Mouse (Mus musculus): ENCODE measurements around the gene Olfr354. TPM values are rescaled to one million over a fixed set of nuclear protein-coding genes. Genes with fewer than 3 reads are reported as not detected.

Olfr354 gene
- total RNA-seq (2015; ENCODE audit: low replicate concordance): not detected in 2 replicates
- total RNA-seq (2017; ENCODE audit: low replicate concordance): under 0.01 and 0.26 TPM in 2 replicates

- ATAC-seq (replicated peaks; ENCODE audit: low FRiP score, poor library complexity, severe bottlenecking): no peak
These were observed at the start of gene Olfr354 for GRCm38 (mm10) chr2:36905380-36905779. Olfr354 (plus strand) TSS chr2:36905680.

GRCm38 (mm10) chr2:36862560-36862959, 42.9 kb upstream of the Olfr354 start, which contains the start of gene Olfr351:
Olfr351 (minus strand) TSS chr2:36862660.
- ATAC-seq (replicated peaks; ENCODE audit: low FRiP score, poor library complexity, severe bottlenecking): no peak

- ATAC-seq (replicated peaks; ENCODE audit: low FRiP score, poor library complexity, severe bottlenecking): no peak
These were observed 37.3 kb upstream of the Olfr354 start, which contains the start of gene Olfr352 for GRCm38 (mm10) chr2:36868160-36868559. Olfr352 (plus strand) TSS chr2:36868460.

GRCm38 (mm10) chr2:36892836-36893235, 12.6 kb upstream of the Olfr354 start, which contains the start of gene Olfr353:
Olfr353 (minus strand) TSS chr2:36892936.
- no peak for ATAC-seq (replicated peaks; ENCODE audit: low FRiP score, poor library complexity, severe bottlenecking)

GRCm38 (mm10) chr2:36897114-36897513, 8.4 kb upstream of the Olfr354 start:
- ATAC-seq (replicated peaks; ENCODE audit: low FRiP score, poor library complexity, severe bottlenecking): no peak

GRCm38 (mm10) chr2:36928797-36929196, 23.3 kb downstream of the Olfr354 start, which contains the start of gene Olfr355:
Olfr355 (minus strand) TSS chr2:36928897.
- ATAC-seq (replicated peaks; ENCODE audit: low FRiP score, poor library complexity, severe bottlenecking): no peak

GRCm38 (mm10) chr2:36936821-36937220, 31.3 kb downstream of the Olfr354 start, which contains the start of gene Olfr356:
Olfr356 (plus strand) TSS chr2:36937121.
- ATAC-seq (replicated peaks; ENCODE audit: low FRiP score, poor library complexity, severe bottlenecking): no peak

Other genes starting within 250 kb of the Olfr354 start
- gene Olfr346, start 219.9 kb upstream of the Olfr354 start, total RNA-seq (2015; ENCODE audit: low replicate concordance): not detected in 2 replicates
- not detected in 2 replicates for gene Olfr346, start 219.9 kb upstream of the Olfr354 start, total RNA-seq (2017; ENCODE audit: low replicate concordance)
- gene Olfr347, start 173.8 kb upstream of the Olfr354 start, total RNA-seq (2015; ENCODE audit: low replicate concordance): not detected in 2 replicates
- gene Olfr347, start 173.8 kb upstream of the Olfr354 start, total RNA-seq (2017; ENCODE audit: low replicate concordance): not detected in 2 replicates
- gene Olfr348, start 121.4 kb upstream of the Olfr354 start, total RNA-seq (2015; ENCODE audit: low replicate concordance): not detected in 2 replicates
- not detected in 2 replicates for gene Olfr348, start 121.4 kb upstream of the Olfr354 start, total RNA-seq (2017; ENCODE audit: low replicate concordance)
- not detected in 2 replicates for gene Olfr50, start 115.1 kb upstream of the Olfr354 start, total RNA-seq (2015; ENCODE audit: low replicate concordance)
- not detected in 2 replicates for gene Olfr50, start 115.1 kb upstream of the Olfr354 start, total RNA-seq (2017; ENCODE audit: low replicate concordance)
- not detected in 2 replicates for gene Olfr3, start 88.6 kb upstream of the Olfr354 start, total RNA-seq (2015; ENCODE audit: low replicate concordance)
- gene Olfr3, start 88.6 kb upstream of the Olfr354 start, total RNA-seq (2017; ENCODE audit: low replicate concordance): not detected in 2 replicates
- not detected in 2 replicates for gene Olfr350, start 59.4 kb upstream of the Olfr354 start, total RNA-seq (2015; ENCODE audit: low replicate concordance)
- gene Olfr350, start 59.4 kb upstream of the Olfr354 start, total RNA-seq (2017; ENCODE audit: low replicate concordance): not detected in 2 replicates
- gene Olfr351, start 43.0 kb upstream of the Olfr354 start, total RNA-seq (2015; ENCODE audit: low replicate concordance): not detected in 2 replicates
- gene Olfr351, start 43.0 kb upstream of the Olfr354 start, total RNA-seq (2017; ENCODE audit: low replicate concordance): not detected in 2 replicates
- not detected in 2 replicates for gene Olfr352, start 37.2 kb upstream of the Olfr354 start, total RNA-seq (2015; ENCODE audit: low replicate concordance)
- gene Olfr352, start 37.2 kb upstream of the Olfr354 start, total RNA-seq (2017; ENCODE audit: low replicate concordance): not detected in 2 replicates
- gene Olfr353, start 12.7 kb upstream of the Olfr354 start, total RNA-seq (2015; ENCODE audit: low replicate concordance): not detected in 2 replicates
- gene Olfr353, start 12.7 kb upstream of the Olfr354 start, total RNA-seq (2017; ENCODE audit: low replicate concordance): not detected in 2 replicates
- not detected in 2 replicates for gene Olfr355, start 23.2 kb downstream of the Olfr354 start, total RNA-seq (2015; ENCODE audit: low replicate concordance)
- not detected in 2 replicates for gene Olfr355, start 23.2 kb downstream of the Olfr354 start, total RNA-seq (2017; ENCODE audit: low replicate concordance)
- gene Olfr356, start 31.4 kb downstream of the Olfr354 start, total RNA-seq (2015; ENCODE audit: low replicate concordance): not detected in 2 replicates
- not detected in 2 replicates for gene Olfr356, start 31.4 kb downstream of the Olfr354 start, total RNA-seq (2017; ENCODE audit: low replicate concordance)
- not detected in 2 replicates for gene Olfr357, start 88.1 kb downstream of the Olfr354 start, total RNA-seq (2015; ENCODE audit: low replicate concordance)
- not detected in 2 replicates for gene Olfr357, start 88.1 kb downstream of the Olfr354 start, total RNA-seq (2017; ENCODE audit: low replicate concordance)
- gene Olfr358, start 103.7 kb downstream of the Olfr354 start, total RNA-seq (2015; ENCODE audit: low replicate concordance): not detected in 2 replicates
- gene Olfr358, start 103.7 kb downstream of the Olfr354 start, total RNA-seq (2017; ENCODE audit: low replicate concordance): not detected in 2 replicates
- gene Olfr360, start 160.1 kb downstream of the Olfr354 start, total RNA-seq (2015; ENCODE audit: low replicate concordance): not detected in 2 replicates
- gene Olfr360, start 160.1 kb downstream of the Olfr354 start, total RNA-seq (2017; ENCODE audit: low replicate concordance): not detected in 2 replicates
- gene Olfr361, start 183.6 kb downstream of the Olfr354 start, total RNA-seq (2015; ENCODE audit: low replicate concordance): not detected in 2 replicates
- gene Olfr361, start 183.6 kb downstream of the Olfr354 start, total RNA-seq (2017; ENCODE audit: low replicate concordance): not detected in 2 replicates
- not detected in 2 replicates for gene Olfr362, start 212.2 kb downstream of the Olfr354 start, total RNA-seq (2015; ENCODE audit: low replicate concordance)
- not detected in 2 replicates for gene Olfr362, start 212.2 kb downstream of the Olfr354 start, total RNA-seq (2017; ENCODE audit: low replicate concordance)
- not detected in 2 replicates for gene Olfr364-ps1, start 233.6 kb downstream of the Olfr354 start, total RNA-seq (2015; ENCODE audit: low replicate concordance)
- not detected in 2 replicates for gene Olfr364-ps1, start 233.6 kb downstream of the Olfr354 start, total RNA-seq (2017; ENCODE audit: low replicate concordance)

All from erythroblast, adult 5-6 weeks (primary cell).